Mouse (Mus musculus): ENCODE measurements around the gene Mb21d2. TPM values are rescaled to one million over a fixed set of nuclear protein-coding genes. Genes with fewer than 3 reads are reported as not detected.

The Mb21d2 gene
- total and polyA plus RNA-seq, 3 experiments: not detected

DNA sequence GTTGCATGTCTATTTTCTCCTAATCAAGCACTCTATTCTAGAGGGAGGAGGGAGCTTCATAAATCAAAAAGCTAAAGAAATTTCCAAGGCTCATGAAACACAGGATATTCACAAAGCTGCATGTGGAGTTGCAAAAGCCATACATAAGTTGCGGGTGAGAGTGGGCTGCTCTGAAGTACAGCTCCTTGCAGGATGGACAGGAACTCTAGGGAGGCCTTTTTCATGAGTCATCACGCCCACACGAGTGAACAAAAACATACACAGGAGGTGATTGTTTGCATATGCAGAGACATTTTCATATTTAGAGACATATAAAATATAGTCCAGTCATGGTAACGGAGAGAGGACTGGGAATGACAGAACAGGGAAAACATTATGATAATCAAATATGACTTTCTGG lies 34.6 kb upstream of the Mb21d2 start:
- H3K27me3 ChIP-seq (replicated peaks): no peaks in the 10 kb centered on the region
- in situ Hi-C loops (cut with MboI; ENCODE audit: low pct_ligation_motif_present, low pct_unique_long_range_greater_than_20kb, low sequenced_read_pairs) (no loop called here), dilution Hi-C loops (cut with MboI; ENCODE audit: extremely low pct_ligation_motif_present, extremely low pct_unique_long_range_greater_than_20kb, low sequenced_read_pairs) (no loop called here)
- no peak overlapping the region for H3K9ac ChIP-seq (ENCODE audit: insufficient read depth, low read depth)
- no peaks in the 10 kb centered on the region for H3K4me1 ChIP-seq (ENCODE audit: control insufficient read depth in 1 of 2, insufficient read depth in 2 of 2)
- no peak for TF ChIP-seq ZMIZ1 (IDR thresholded peaks at IDR 0.05; ENCODE audit: low read depth, low read length)
- no peak for TF ChIP-seq MAX (IDR thresholded peaks at IDR 0.05; ENCODE audit: low read length)
- no peak for TF ChIP-seq POLR2AphosphoS2 (IDR thresholded peaks at IDR 0.05; ENCODE audit: low read depth, low read length)
- TF ChIP-seq ELF1 (IDR thresholded peaks at IDR 0.05; ENCODE audit: low read depth, low read length): no peak
- no peak for TF ChIP-seq MAZ (IDR thresholded peaks at IDR 0.05; ENCODE audit: low read depth, low read length)
- TF ChIP-seq SIN3A (IDR thresholded peaks at IDR 0.05; ENCODE audit: low read length): no peak
- no peak for TF ChIP-seq UBTF (IDR thresholded peaks at IDR 0.05; ENCODE audit: low read depth, low read length)
- TF ChIP-seq MYC (IDR thresholded peaks at IDR 0.05; ENCODE audit: low read depth, low read length): no peak
- TF ChIP-seq MEF2A (IDR thresholded peaks at IDR 0.05; ENCODE audit: borderline replicate concordance, low read depth, low read length): no peak
- TF ChIP-seq POLR2A (IDR thresholded peaks at IDR 0.05; ENCODE audit: low read depth, low read length): no peak
- peaks cover 59% of the 10 kb centered on the region for H3K9me3 ChIP-seq (replicated peaks; ENCODE audit: low read length)
- no peaks in the 10 kb centered on the region for H3K79me2 ChIP-seq (replicated peaks; ENCODE audit: control insufficient read depth, extremely low read depth, insufficient read depth, poor library complexity, severe bottlenecking)
- no peak overlapping the region for H3K27ac ChIP-seq (ENCODE audit: insufficient read depth, low read depth)
- no peaks in the 10 kb centered on the region for H3K36me3 ChIP-seq (replicated peaks in 1 of 2; ENCODE audit: control insufficient read depth in 1 of 2, insufficient read depth in 1 of 2, low read length in 1 of 2)
- no peak for DNase-seq (ENCODE audit: extremely low read depth)
- no peak overlapping the region for H3K4me3 ChIP-seq (replicated peaks in 1 of 3; ENCODE audit: low read depth in 2 of 3, low read length in 2 of 3, poor library complexity in 1 of 3)
- no peak overlapping the region for H3K4me2 ChIP-seq (ENCODE audit: insufficient read depth, low read depth, poor library complexity, severe bottlenecking)

DNA sequence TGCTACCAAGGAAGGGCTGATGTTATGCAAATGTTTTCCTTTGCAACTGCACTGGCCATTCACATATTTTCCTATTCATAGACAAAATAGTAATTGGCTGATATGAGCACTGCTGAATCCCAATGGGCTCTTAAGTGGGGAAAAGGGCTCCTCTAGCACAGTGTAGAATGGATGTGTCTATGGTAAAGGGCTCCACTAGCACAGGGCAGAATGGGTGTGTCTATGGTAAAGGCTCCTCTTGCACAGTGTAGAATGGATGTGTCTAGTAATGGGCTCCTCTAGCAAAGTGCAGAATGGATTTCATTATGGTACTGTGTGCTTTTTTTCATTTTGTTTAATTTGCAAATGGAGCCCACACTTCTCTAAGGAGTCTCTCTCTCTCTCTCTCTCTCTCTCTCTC lies 33.5 kb upstream of the Mb21d2 start:
- Histone ChIP-seq H3K9me3 (replicated peaks; ENCODE audit: low read length) (peaks cover 68% of the 10 kb centered on the region), H3K27ac (ENCODE audit: insufficient read depth, low read depth) (no peak overlapping the region), H3K4me3 (replicated peaks in 1 of 3; ENCODE audit: low read depth in 2 of 3, low read length in 2 of 3, poor library complexity in 1 of 3) (no peak overlapping the region), H3K27me3 (replicated peaks) (no peaks in the 10 kb centered on the region), H3K36me3 (replicated peaks in 1 of 2; ENCODE audit: control insufficient read depth in 1 of 2, insufficient read depth in 1 of 2, low read length in 1 of 2) (no peaks in the 10 kb centered on the region), H3K9ac (ENCODE audit: insufficient read depth, low read depth) (no peak overlapping the region), H3K4me1 (ENCODE audit: control insufficient read depth in 1 of 2, insufficient read depth in 2 of 2) (no peaks in the 10 kb centered on the region), H3K79me2 (replicated peaks; ENCODE audit: control insufficient read depth, extremely low read depth, insufficient read depth, poor library complexity, severe bottlenecking) (no peaks in the 10 kb centered on the region), H3K4me2 (ENCODE audit: insufficient read depth, low read depth, poor library complexity, severe bottlenecking) (no peak overlapping the region)
- TF ChIP-seq ZMIZ1 (IDR thresholded peaks at IDR 0.05; ENCODE audit: low read depth, low read length) (no peak), PAX5 (IDR thresholded peaks at IDR 0.05; ENCODE audit: low read length) (no peak), MYC (IDR thresholded peaks at IDR 0.05; ENCODE audit: low read depth, low read length) (no peak), CHD1 (IDR thresholded peaks at IDR 0.05; ENCODE audit: low read depth, low read length) (no peak), TCF12 (IDR thresholded peaks at IDR 0.05; ENCODE audit: low read depth, low read length) (no peak), USF2 (conservative IDR thresholded peaks at IDR 0.05; ENCODE audit: low read depth, low read length) (no peak)
- in situ Hi-C loops (cut with MboI; ENCODE audit: low pct_ligation_motif_present, low pct_unique_long_range_greater_than_20kb, low sequenced_read_pairs) (no loop called here), dilution Hi-C loops (cut with MboI; ENCODE audit: extremely low pct_ligation_motif_present, extremely low pct_unique_long_range_greater_than_20kb, low sequenced_read_pairs) (no loop called here)
- no peak for DNase-seq (ENCODE audit: extremely low read depth)

DNA sequence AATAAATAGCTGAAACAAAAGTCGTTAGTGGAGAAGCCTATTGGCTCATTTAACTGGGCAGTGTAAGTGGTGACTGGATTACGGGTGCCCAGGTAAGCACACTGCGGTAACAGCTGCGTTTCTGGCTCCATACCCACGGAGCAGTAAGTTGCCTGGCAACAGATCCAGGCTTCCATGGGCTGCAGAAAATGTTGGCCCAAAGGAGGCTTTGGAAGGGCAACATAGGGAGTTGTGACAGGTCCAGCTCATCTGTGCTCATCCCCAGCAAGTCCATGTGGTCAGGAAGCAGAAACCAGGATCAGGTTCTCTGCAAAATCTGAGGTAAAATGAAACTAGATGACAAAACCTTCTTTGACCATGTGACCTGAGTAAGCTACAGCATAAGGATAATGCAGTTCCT lies 20.3 kb upstream of the Mb21d2 start:
- Histone ChIP-seq H3K36me3 (replicated peaks in 1 of 2; ENCODE audit: control insufficient read depth in 1 of 2, insufficient read depth in 1 of 2, low read length in 1 of 2) (no peaks in the 10 kb centered on the region), H3K4me2 (ENCODE audit: insufficient read depth, low read depth, poor library complexity, severe bottlenecking) (no peak overlapping the region), H3K9ac (ENCODE audit: insufficient read depth, low read depth) (no peak overlapping the region), H3K9me3 (replicated peaks; ENCODE audit: low read length) (peaks cover 82% of the 10 kb centered on the region), H3K27ac (ENCODE audit: insufficient read depth, low read depth) (no peak overlapping the region), H3K27me3 (replicated peaks) (no peaks in the 10 kb centered on the region), H3K79me2 (replicated peaks; ENCODE audit: control insufficient read depth, extremely low read depth, insufficient read depth, poor library complexity, severe bottlenecking) (no peaks in the 10 kb centered on the region), H3K4me3 (replicated peaks in 1 of 3; ENCODE audit: low read depth in 2 of 3, low read length in 2 of 3, poor library complexity in 1 of 3) (no peak overlapping the region), H3K4me1 (ENCODE audit: control insufficient read depth in 1 of 2, insufficient read depth in 2 of 2) (no peaks in the 10 kb centered on the region)
- no peak for DNase-seq (ENCODE audit: extremely low read depth)
- in situ Hi-C loops (cut with MboI; ENCODE audit: low pct_ligation_motif_present, low pct_unique_long_range_greater_than_20kb, low sequenced_read_pairs): no loop called here
- dilution Hi-C loops (cut with MboI; ENCODE audit: extremely low pct_ligation_motif_present, extremely low pct_unique_long_range_greater_than_20kb, low sequenced_read_pairs): no loop called here
- TF ChIP-seq NELFE (IDR thresholded peaks at IDR 0.05; ENCODE audit: low read depth, low read length): no peak
- TF ChIP-seq HCFC1 (IDR thresholded peaks at IDR 0.05; ENCODE audit: low read depth, low read length): no peak
- TF ChIP-seq CHD2 (IDR thresholded peaks at IDR 0.05; ENCODE audit: low read length): no peak
- TF ChIP-seq ZC3H11A (IDR thresholded peaks at IDR 0.05; ENCODE audit: low read depth, low read length): no peak
- no peak for TF ChIP-seq CTCF (conservative IDR thresholded peaks at IDR 0.05 in 1 of 2, IDR thresholded peaks at IDR 0.05 in 1 of 2; ENCODE audit: low read depth in 2 of 2, low read length in 2 of 2)

Data from CH12.LX (cell line).